Mouse (Mus musculus) thymus, postnatal 0 days (tissue): ENCODE results near the gene Fat3. TPM values are rescaled to one million over a fixed set of nuclear protein-coding genes. Genes with fewer than 3 reads are reported as not detected.

Experiments
- DNase-seq: peaks from one replicate; pipeline ENCODE4 v3.0.0-alpha.2; 2015; ENCODE audit warnings: low spot score
- polyA plus RNA-seq: library from polyadenylated mRNA; unstranded; fragments of >200 nt; fragmentation: Nextera tagmentation; extraction: Ambion mirVana; gene quantifications from 2 replicates; pipeline ENCODE4 v1.2.1, GENCODE M21; 2015

Gene Fat3
- 0.27 and 0.30 TPM in 2 replicates for polyA plus RNA-seq

- DNase-seq = no peak
Observed at GRCm38 (mm10) chr9:16501186-16501711, at the start of gene Fat3. Gene Fat3 (minus strand): TSS chr9:16501285.

GRCm38 (mm10) chr9:16532884-16533283 lies 31.8 kb upstream of the Fat3 start:
- DNase-seq = no peak

DNA sequence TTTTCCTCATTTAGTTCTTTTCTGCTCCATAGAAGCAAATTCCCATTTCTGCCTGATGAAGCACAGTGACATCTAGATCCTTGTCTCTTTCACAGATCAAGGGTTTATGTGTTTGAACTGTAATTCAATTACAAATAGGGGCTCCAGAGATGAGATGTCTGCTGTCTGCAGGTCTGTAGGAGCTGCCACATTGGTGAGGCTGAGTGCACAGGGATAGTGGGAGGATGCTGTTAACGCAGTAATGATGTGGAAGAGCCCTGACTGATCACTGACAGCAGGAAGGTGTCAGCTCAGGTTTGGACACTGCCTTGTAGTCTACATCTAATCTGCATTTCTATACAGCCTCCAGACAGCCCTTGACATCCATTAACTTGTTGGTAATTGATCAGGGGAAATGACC lies 16.5 kb upstream of the Fat3 start:
- no peak for DNase-seq

DNA sequence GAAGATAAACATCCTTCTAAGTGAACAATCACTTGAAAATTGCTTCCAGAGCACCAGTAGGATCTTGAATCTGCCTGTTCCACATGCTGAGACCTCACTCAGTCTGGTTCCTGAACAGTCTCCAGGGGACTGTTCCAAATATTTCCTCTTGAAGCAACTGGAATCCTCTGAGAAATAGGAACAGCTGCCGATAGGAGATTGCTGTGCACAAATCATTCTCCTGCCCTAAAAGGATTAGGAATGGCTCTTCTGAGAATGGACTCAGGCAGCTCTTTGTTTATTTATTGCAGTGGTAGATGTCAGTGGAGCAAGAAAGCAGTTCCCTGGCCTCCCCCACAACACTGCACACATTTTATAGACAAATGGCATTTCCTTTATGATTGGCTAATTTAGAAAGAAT lies 10.9 kb upstream of the Fat3 start:
- DNase-seq = no peak

DNA sequence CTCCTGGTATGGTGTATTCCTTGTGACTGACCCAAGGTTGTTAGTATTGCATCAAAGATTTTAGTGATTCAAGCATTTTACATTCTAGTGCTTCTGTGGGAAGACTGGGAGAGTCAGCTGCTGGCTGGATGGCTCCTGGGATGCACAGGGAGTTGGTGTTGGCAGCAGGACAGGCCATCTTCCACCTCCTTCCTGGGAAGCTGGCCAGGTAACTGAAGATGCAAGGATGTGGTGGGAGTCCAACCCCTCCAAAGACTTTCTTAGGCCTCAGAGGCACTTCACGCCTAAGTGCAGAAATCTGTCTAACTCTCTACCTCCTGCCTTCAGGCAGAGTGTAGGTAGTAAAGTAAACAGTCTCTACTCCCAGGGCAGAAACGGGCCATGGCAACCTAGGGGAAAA lies 2.7 kb upstream of the Fat3 start:
- no peak for DNase-seq

DNA sequence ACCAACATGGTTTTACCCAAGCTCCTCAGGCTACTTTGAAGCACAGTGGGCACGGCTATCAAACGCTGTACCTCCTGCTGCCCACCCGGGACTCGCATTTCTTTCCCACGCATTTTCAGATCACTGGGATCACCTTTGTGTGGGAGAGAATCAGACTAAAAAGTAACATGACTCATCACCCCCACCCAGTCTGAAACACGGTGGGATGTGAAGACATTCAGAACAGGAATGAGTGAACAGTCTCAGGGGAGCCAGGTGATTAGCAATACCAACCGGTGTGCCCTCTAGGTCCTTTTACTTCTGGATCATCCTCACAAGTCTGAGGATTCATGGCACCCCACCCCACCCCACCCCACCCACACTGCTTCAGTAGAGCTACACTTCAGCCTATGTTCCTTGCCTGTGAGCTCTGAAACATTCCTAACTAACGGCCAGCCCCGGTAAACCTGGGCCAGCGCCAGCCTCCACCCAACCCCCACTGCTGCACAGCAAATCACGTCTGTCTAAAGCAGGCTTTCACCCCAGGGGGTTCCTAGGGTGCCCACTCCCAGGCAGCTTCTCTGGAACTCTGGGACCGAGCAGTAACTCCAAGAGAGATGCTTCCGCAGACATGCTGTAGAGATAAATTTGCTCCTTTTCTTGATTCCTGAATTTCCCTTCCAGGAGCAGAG lies 1.7 kb upstream of the Fat3 start:
- no peak for DNase-seq

DNA sequence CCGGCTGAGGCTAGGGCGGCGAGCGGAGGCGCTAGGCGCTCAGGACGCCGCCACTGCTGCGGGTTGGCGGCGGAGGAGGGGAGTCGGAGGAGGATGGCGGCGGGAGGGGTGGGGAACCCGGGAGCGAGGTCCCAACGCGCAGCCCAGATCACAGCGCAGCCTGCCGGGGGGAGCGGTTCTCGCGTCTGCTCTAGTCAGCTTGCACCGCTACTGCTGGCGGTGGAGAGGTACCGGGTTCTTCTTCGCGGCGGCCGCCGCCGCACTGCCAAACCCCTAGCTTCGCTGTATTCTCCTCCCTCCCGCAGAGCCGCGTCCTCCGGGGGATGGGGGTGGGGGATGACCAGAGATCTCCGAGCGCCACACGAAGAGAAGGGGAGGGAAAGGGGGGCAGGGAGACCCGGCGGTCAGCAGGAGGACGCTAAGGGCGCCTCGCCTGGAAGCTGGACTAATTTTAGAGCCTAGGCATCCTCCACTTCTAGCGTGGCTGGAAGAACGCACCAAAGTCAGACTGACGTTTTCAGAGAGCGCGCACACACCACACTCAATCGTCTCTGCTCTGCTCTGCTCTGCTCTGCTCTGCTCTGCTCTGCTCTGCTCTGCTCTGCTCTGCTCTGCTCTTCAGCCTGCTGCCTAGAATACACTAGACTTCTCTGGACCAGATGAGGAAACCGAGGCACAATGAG lies 1.0 kb upstream of the Fat3 start:
- DNase-seq = no peak

DNA sequence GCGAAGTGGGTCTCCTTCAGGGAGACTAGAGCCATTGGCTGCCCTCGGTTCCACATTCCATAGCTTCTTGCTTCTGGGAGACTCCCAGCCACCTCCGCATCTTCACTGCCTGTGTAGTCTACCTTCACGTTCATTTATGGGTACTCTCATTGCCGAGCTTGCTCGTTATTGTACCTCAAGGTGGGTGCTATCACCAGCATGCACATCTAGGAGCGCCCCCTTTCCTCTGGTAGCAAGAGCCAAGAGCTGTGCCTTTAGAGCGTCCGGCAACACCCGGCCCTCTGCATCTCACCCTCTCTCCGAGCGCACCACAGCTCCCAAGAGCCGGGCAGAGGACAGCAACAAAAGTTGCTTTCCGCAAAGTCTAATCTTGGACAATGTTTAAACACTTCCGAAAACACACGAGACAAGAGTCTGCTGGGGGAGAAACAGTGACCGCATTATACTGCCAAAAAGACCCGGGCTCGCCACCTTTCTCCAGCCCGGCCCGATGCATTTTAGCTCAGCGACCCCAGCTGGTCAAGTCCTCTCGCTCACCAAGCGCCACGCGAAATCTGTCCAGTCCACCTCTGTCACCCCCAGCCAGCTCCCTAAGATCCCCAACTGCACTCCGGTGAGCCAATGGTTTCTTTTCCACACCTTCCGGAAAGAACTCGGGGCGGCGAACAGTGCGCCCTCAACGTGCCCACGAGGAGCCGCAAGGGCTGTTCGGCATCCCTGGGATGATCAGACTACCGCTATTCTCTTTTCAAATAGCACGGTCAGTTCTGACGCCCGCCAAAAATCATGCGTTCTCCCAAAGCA lies 501 bp downstream of the Fat3 start:
- no peak for DNase-seq

- no peak for DNase-seq
Observed at GRCm38 (mm10) chr9:16499621-16500381, 1.3 kb downstream of the Fat3 start.

GRCm38 (mm10) chr9:16498876-16499275 lies 2.2 kb downstream of the Fat3 start:
- no peak for DNase-seq

- DNase-seq = no peak
Observed at GRCm38 (mm10) chr9:16497361-16497760, 3.7 kb downstream of the Fat3 start.

DNA sequence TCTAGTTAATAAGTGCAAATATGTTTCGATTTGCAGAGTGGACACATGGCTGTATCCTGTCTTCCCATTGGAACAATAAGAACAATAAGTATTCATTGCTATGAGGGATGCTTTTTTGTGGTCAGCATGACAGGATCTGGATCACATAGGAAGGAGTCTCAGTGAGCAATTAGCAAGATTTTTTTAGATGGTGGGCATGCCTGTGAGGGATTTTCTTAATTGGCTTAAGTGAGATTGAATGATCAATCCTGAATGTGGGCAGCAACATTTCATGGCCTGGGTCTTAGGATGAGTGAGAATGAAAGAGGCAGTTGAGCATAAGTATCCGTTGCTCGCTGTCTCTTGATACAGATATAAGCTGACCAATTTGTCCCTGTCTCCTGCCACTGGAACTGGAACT lies 4.8 kb downstream of the Fat3 start:
- DNase-seq = no peak

DNA sequence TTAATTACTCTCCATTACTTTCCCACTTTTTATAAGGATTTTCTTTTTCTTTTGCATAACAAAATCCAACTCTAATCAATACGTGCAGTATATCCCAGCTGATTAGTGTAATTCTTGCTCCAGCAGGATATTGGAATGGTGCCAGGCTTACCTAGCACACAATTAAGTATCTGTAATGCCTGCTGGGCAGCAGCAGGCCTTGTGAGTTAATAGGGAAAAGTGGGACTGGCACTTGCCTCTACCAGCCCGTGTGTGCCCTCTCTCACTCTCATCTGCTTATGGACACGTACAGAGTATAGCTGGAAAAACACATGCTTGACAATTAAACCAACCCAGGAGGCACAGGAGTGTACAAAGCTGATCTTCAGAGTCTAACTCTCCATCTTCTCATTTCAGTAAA lies 11.4 kb downstream of the Fat3 start:
- no peak for DNase-seq

DNA sequence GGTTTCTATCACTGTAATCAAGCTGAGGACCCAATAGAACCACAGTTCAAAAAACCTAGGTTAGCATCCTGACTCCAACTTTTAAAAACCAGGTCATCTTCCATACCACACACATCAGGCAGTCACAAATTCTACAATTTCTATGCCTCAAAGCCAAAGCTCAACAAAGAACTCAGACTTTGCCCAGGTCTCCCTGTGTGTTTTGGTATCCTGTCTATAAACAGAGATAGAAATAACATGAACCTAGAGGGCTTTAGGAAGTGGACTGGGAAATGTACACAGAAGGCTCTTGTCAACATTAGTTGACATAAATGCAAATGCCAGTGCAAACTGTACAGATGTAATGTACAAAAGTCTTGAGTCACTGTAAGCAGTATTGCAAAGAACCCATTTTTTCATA lies 13.5 kb downstream of the Fat3 start:
- DNase-seq = no peak

GRCm38 (mm10) chr9:16486229-16486628 lies 14.9 kb downstream of the Fat3 start:
- no peak for DNase-seq

- DNase-seq = no peak
Observed at GRCm38 (mm10) chr9:16485173-16485572, 15.9 kb downstream of the Fat3 start.

DNA sequence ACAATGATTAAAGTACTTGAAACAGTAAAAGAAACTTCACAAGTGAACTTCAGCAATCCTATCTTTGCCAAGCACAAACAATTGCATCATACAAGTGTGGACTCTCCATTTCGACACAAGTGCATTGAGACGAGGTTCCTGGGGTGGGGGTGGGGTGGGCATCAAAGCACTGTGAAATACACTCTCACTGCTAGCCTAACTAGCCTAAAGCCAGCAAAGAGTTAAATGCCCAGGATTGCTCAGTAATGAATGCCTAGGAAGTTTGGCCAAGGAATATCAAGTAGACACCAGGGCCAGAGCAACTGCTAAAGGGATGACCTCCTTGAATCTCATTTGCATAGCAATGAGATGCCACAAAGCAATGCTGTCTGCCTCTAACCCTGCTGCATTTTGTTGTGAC lies 16.3 kb downstream of the Fat3 start:
- DNase-seq = no peak

- no peak for DNase-seq
Observed at GRCm38 (mm10) chr9:16461491-16461890, 39.6 kb downstream of the Fat3 start.

- no peak for DNase-seq
Observed at GRCm38 (mm10) chr9:16460591-16460990, 40.5 kb downstream of the Fat3 start.

DNA sequence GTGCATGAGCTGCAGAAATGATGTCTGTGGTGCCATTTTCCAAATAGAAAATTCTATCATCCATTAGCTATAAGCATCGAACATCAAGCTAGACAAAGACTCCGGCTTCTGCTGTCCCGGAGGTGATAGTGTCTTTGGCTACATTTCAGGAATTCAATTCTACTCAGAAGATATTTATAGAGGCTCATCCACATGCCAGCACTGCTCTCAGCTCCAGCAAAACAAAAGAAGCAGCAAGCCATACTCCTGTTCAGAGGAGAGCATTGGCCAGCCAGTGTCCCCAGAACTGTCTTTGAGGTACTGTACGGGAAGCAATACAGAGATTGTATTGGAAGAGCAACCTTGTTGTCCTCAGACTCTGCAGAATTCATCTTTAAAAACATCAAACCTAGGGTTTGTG lies 59.2 kb downstream of the Fat3 start:
- DNase-seq = no peak

- DNase-seq = no peak
Observed at GRCm38 (mm10) chr9:16440638-16441037, 60.4 kb downstream of the Fat3 start.
